Mouse (Mus musculus) olfactory bulb, adult 2 months (tissue): ENCODE data around the gene Fut8.

Source experiments
- CTCF ChIP-seq: fragments of 200-500 bp; IDR thresholded peaks from 2 replicates; pipeline ENCODE4 v1.5.1; 2012; ENCODE audit warnings: low read depth, mild to moderate bottlenecking, low read length, moderate library complexity; ENCODE audit not compliant: insufficient read depth
- POLR2A ChIP-seq: fragments of 200-500 bp; IDR thresholded peaks from 2 replicates; pipeline ENCODE4 v1.6.1; 2012; ENCODE audit warnings: mild to moderate bottlenecking, low read depth, low read length, moderate library complexity; ENCODE audit not compliant: insufficient read depth

- TF ChIP-seq CTCF (no peak), POLR2A (no peak)
Measured at GRCm38 (mm10) chr12:77197121-77197599, 40.8 kb upstream of the Fut8 start.
